Mouse (Mus musculus): ENCODE results near the gene Car5a. TPM values are rescaled to one million over a fixed set of nuclear protein-coding genes. Genes with fewer than 3 reads are reported as not detected.

Car5a gene
- polyA plus RNA-seq (2014; fragmentation: Nextera tagmentation; extraction: Ambion mirVana), result not detected in 2 replicates

GRCm38 (mm10) chr8:121944831-121945230 lies at the start of gene Car5a:
Gene Car5a (minus strand): TSS chr8:121944904.
- Histone ChIP-seq H3K4me3 (ENCODE audit: low read length) (no peak within 1 kb of the TSS), H3K4me2 (replicated peaks; ENCODE audit: low read depth, low read length) (no peak within 1 kb of the TSS), H3K27ac (ENCODE audit: low read depth, low read length) (no peak within 1 kb of the TSS), H3K9me3 (ENCODE audit: control insufficient read depth, low read length) (no peaks in the 10 kb centered on the region), H3K9ac (ENCODE audit: low read depth, low read length) (no peak within 1 kb of the TSS), H3K36me3 (ENCODE audit: control insufficient read depth, insufficient read depth, low read length) (no peaks in the 10 kb centered on the region), H3K27me3 (ENCODE audit: control insufficient read depth, insufficient read depth, low read length) (no peaks in the 10 kb centered on the region), H3K4me1 (ENCODE audit: control insufficient read depth, insufficient read depth, low read length) (peaks cover 26% of the 10 kb centered on the region)
- no peak for ATAC-seq (ENCODE audit: low FRiP score, low TSS enrichment)

- H3K4me2 ChIP-seq (replicated peaks; ENCODE audit: low read depth, low read length), result no peak overlapping the region
- H3K27me3 ChIP-seq (ENCODE audit: control insufficient read depth, insufficient read depth, low read length), result no peaks in the 10 kb centered on the region
- 77% methylated on average over 4 of the region's 4 CpGs for WGBS
- H3K27ac ChIP-seq (ENCODE audit: low read depth, low read length), result no peak overlapping the region
- H3K4me3 ChIP-seq (ENCODE audit: low read length), result no peak overlapping the region
- peaks cover 67% of the 10 kb centered on the region for H3K36me3 ChIP-seq (ENCODE audit: control insufficient read depth, insufficient read depth, low read length)
- no peak for ATAC-seq (ENCODE audit: low FRiP score, low TSS enrichment)
- H3K9ac ChIP-seq (ENCODE audit: low read depth, low read length), result no peak overlapping the region
- H3K4me1 ChIP-seq (ENCODE audit: control insufficient read depth, insufficient read depth, low read length), result no peaks in the 10 kb centered on the region
- no peaks in the 10 kb centered on the region for H3K9me3 ChIP-seq (ENCODE audit: control insufficient read depth, low read length)
Observed at GRCm38 (mm10) chr8:121992911-121993310, 48.2 kb upstream of the Car5a start.

GRCm38 (mm10) chr8:121991611-121992010 lies 46.9 kb upstream of the Car5a start:
- H3K9ac ChIP-seq (ENCODE audit: low read depth, low read length), result no peak overlapping the region
- no peaks in the 10 kb centered on the region for H3K27me3 ChIP-seq (ENCODE audit: control insufficient read depth, insufficient read depth, low read length)
- WGBS, result 93% methylated on average over 7 of the region's 7 CpGs
- H3K36me3 ChIP-seq (ENCODE audit: control insufficient read depth, insufficient read depth, low read length), result peaks cover 63% of the 10 kb centered on the region
- H3K9me3 ChIP-seq (ENCODE audit: control insufficient read depth, low read length), result no peaks in the 10 kb centered on the region
- no peak overlapping the region for H3K4me3 ChIP-seq (ENCODE audit: low read length)
- no peak overlapping the region for H3K4me2 ChIP-seq (replicated peaks; ENCODE audit: low read depth, low read length)
- no peak overlapping the region for H3K27ac ChIP-seq (ENCODE audit: low read depth, low read length)
- no peak for ATAC-seq (ENCODE audit: low FRiP score, low TSS enrichment)
- no peaks in the 10 kb centered on the region for H3K4me1 ChIP-seq (ENCODE audit: control insufficient read depth, insufficient read depth, low read length)

- ATAC-seq (ENCODE audit: low FRiP score, low TSS enrichment), result no peak
- Histone ChIP-seq H3K4me2 (replicated peaks; ENCODE audit: low read depth, low read length) (no peak overlapping the region), H3K9ac (ENCODE audit: low read depth, low read length) (no peak overlapping the region), H3K36me3 (ENCODE audit: control insufficient read depth, insufficient read depth, low read length) (peaks cover 58% of the 10 kb centered on the region), H3K4me1 (ENCODE audit: control insufficient read depth, insufficient read depth, low read length) (no peaks in the 10 kb centered on the region), H3K27me3 (ENCODE audit: control insufficient read depth, insufficient read depth, low read length) (no peaks in the 10 kb centered on the region), H3K4me3 (ENCODE audit: low read length) (no peak overlapping the region), H3K9me3 (ENCODE audit: control insufficient read depth, low read length) (no peaks in the 10 kb centered on the region), H3K27ac (ENCODE audit: low read depth, low read length) (no peak overlapping the region)
- 83% methylated on average over 9 of the region's 9 CpGs for WGBS
Observed at GRCm38 (mm10) chr8:121990506-121991255, 46.0 kb upstream of the Car5a start.

GRCm38 (mm10) chr8:121987892-121988291 lies 43.2 kb upstream of the Car5a start:
- H3K4me2 ChIP-seq (replicated peaks; ENCODE audit: low read depth, low read length), result no peak overlapping the region
- no peak overlapping the region for H3K27ac ChIP-seq (ENCODE audit: low read depth, low read length)
- H3K27me3 ChIP-seq (ENCODE audit: control insufficient read depth, insufficient read depth, low read length), result no peaks in the 10 kb centered on the region
- H3K9ac ChIP-seq (ENCODE audit: low read depth, low read length), result no peak overlapping the region
- no peak overlapping the region for H3K4me3 ChIP-seq (ENCODE audit: low read length)
- WGBS, result 92% methylated on average over 5 of the region's 5 CpGs
- no peaks in the 10 kb centered on the region for H3K9me3 ChIP-seq (ENCODE audit: control insufficient read depth, low read length)
- no peaks in the 10 kb centered on the region for H3K4me1 ChIP-seq (ENCODE audit: control insufficient read depth, insufficient read depth, low read length)
- peaks cover 67% of the 10 kb centered on the region for H3K36me3 ChIP-seq (ENCODE audit: control insufficient read depth, insufficient read depth, low read length)
- ATAC-seq (ENCODE audit: low FRiP score, low TSS enrichment), result no peak

DNA sequence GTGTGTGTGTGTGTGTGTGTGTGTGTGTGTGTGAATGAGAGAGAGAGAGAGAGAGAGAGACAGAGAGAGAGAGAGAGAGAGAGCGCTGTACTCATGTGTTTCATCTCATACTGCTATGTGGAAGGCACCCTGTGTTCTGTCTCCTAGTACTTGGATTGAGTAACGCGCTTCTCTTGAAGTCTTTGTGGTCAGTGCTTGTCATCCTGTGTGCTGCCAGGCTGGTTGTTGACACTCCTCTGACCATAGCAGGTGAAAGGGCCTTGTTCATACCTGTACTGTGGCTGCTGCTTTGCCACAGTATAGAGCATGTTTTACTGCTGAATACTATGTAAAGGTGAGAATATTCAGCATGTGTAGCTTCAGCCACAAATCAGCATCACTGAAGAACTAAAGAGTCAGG lies 41.0 kb upstream of the Car5a start:
- Histone ChIP-seq H3K4me1 (ENCODE audit: control insufficient read depth, insufficient read depth, low read length) (no peaks in the 10 kb centered on the region), H3K27me3 (ENCODE audit: control insufficient read depth, insufficient read depth, low read length) (no peaks in the 10 kb centered on the region), H3K4me3 (ENCODE audit: low read length) (no peak overlapping the region), H3K9ac (ENCODE audit: low read depth, low read length) (no peak overlapping the region), H3K27ac (ENCODE audit: low read depth, low read length) (no peak overlapping the region), H3K9me3 (ENCODE audit: control insufficient read depth, low read length) (no peaks in the 10 kb centered on the region), H3K4me2 (replicated peaks; ENCODE audit: low read depth, low read length) (no peak overlapping the region), H3K36me3 (ENCODE audit: control insufficient read depth, insufficient read depth, low read length) (peaks cover 67% of the 10 kb centered on the region)
- 98% methylated on average over 3 of the region's 3 CpGs for WGBS
- no peak for ATAC-seq (ENCODE audit: low FRiP score, low TSS enrichment)

DNA sequence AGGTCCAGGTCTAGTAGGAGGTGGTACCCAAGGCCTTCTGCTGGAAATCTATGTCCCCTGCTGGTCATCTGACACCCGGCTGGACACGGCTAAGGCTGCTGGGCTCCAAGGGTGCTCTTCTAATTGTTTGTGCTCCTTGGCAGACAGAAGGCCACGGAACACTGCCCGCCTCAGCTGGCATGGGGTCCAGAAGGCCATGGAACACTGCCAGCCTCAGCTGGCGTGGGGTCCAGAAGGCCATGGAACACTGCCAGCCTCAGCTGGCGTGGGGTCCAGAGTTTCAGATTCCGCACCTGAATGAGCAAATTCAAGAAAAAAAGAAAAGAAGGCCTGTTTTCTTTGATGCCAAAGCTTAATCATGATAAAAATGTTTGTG lies 36.8 kb upstream of the Car5a start:
- H3K4me3 ChIP-seq (ENCODE audit: low read length), result no peak overlapping the region
- H3K4me1 ChIP-seq (ENCODE audit: control insufficient read depth, insufficient read depth, low read length), result no peaks in the 10 kb centered on the region
- ATAC-seq (ENCODE audit: low FRiP score, low TSS enrichment), result no peak

DNA sequence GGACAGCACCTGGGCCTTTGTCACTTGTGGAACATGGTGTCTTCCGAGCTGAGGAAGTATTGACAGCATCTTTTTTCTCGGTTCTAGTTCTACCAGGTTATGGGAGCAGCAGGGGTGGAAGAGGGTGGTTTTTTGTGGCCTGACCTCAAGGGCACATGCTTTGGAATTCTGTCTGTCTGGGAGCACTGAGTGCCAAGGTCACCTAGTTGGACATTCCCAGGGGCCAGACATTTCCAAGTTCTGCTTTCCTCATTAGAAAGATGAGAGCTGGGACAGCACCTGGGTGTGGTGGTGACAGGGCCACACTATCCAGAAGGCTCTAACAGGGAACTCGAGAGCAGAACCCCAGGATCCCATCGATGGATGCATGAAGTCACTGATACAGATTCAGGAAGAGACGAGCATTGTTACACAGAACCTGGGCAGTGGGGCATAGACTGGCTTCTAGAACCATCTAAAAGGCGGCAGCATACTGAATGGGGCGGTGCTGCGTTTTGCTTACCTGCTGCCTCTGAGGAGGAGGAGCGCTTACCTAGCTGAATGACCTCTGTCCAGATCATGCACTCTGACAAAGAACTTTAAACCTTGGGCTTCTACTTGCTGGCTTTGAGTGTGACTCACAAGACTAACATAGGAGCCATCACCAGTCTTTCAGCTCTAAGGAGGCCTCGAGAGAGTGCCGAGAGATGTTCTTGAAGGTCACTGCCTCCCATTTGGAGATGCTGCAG lies 36.3 kb upstream of the Car5a start:
- no peaks in the 10 kb centered on the region for H3K27me3 ChIP-seq (ENCODE audit: control insufficient read depth, insufficient read depth, low read length)
- 92% methylated on average over 11 of the region's 11 CpGs for WGBS
- no peaks in the 10 kb centered on the region for H3K4me1 ChIP-seq (ENCODE audit: control insufficient read depth, insufficient read depth, low read length)
- H3K9ac ChIP-seq (ENCODE audit: low read depth, low read length), result no peak overlapping the region
- H3K9me3 ChIP-seq (ENCODE audit: control insufficient read depth, low read length), result no peaks in the 10 kb centered on the region
- peaks cover 72% of the 10 kb centered on the region for H3K36me3 ChIP-seq (ENCODE audit: control insufficient read depth, insufficient read depth, low read length)
- no peak overlapping the region for H3K27ac ChIP-seq (ENCODE audit: low read depth, low read length)
- ATAC-seq (ENCODE audit: low FRiP score, low TSS enrichment), result no peak
- no peak overlapping the region for H3K4me3 ChIP-seq (ENCODE audit: low read length)
- no peak overlapping the region for H3K4me2 ChIP-seq (replicated peaks; ENCODE audit: low read depth, low read length)

More for the DNA sequence above, 36.8 kb upstream of the Car5a start:
- H3K27ac ChIP-seq (ENCODE audit: low read depth, low read length), result no peak overlapping the region
- no peaks in the 10 kb centered on the region for H3K27me3 ChIP-seq (ENCODE audit: control insufficient read depth, insufficient read depth, low read length)
- peaks cover 72% of the 10 kb centered on the region for H3K36me3 ChIP-seq (ENCODE audit: control insufficient read depth, insufficient read depth, low read length)
- no peak overlapping the region for H3K4me2 ChIP-seq (replicated peaks; ENCODE audit: low read depth, low read length)
- no peaks in the 10 kb centered on the region for H3K9me3 ChIP-seq (ENCODE audit: control insufficient read depth, low read length)
- H3K9ac ChIP-seq (ENCODE audit: low read depth, low read length), result no peak overlapping the region
- 85% methylated on average over 7 of the region's 7 CpGs for WGBS

- WGBS, result 98% methylated on average over 13 of the region's 13 CpGs
- no peak for ATAC-seq (ENCODE audit: low FRiP score, low TSS enrichment)
- peaks cover 76% of the 10 kb centered on the region for H3K36me3 ChIP-seq (ENCODE audit: control insufficient read depth, insufficient read depth, low read length)
Observed at GRCm38 (mm10) chr8:121978670-121979069, 34.0 kb upstream of the Car5a start.

More at GRCm38 (mm10) chr8:121978670-121979069, 34.0 kb upstream of the Car5a start:
- no peaks in the 10 kb centered on the region for H3K9me3 ChIP-seq (ENCODE audit: control insufficient read depth, low read length)
- H3K27me3 ChIP-seq (ENCODE audit: control insufficient read depth, insufficient read depth, low read length), result no peaks in the 10 kb centered on the region
- H3K27ac ChIP-seq (ENCODE audit: low read depth, low read length), result no peak overlapping the region
- no peaks in the 10 kb centered on the region for H3K4me1 ChIP-seq (ENCODE audit: control insufficient read depth, insufficient read depth, low read length)
- no peak overlapping the region for H3K4me3 ChIP-seq (ENCODE audit: low read length)
- H3K9ac ChIP-seq (ENCODE audit: low read depth, low read length), result no peak overlapping the region
- H3K4me2 ChIP-seq (replicated peaks; ENCODE audit: low read depth, low read length), result no peak overlapping the region

Measured in kidney, embryonic 14.5 days (tissue).